Mouse (Mus musculus): ENCODE results near the gene Schip1. TPM values are rescaled to one million over a fixed set of nuclear protein-coding genes. Genes with fewer than 3 reads are reported as not detected.

Gene Schip1
- total RNA-seq, 2 experiments from 2014 or later: 143 to 167 TPM

DNA sequence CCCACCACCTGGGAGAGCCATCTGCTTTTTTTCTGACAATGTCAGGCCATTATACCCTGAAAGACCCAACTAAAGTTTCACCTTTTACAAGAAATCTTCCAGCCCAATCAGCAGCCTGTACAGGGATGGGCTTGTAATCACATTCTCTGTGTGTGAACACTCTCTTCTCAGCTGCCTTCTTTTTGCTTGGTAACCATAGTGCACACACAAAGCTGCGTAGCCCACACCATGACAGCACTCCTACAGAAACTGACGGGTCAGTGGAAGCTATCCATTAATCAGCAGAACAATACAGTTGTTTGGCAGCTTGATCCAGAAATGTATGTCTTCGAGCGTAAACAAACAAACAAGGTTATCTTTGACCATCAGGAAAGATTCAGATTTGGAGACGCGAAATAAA lies 205.6 kb downstream of the Schip1 start:
- no peak for DNase-seq

- no peak for DNase-seq
Observed at GRCm38 (mm10) chr3:68271457-68271856, 206.9 kb downstream of the Schip1 start.

- DNase-seq: no peak
Observed at GRCm38 (mm10) chr3:68271881-68272280, 207.3 kb downstream of the Schip1 start.

GRCm38 (mm10) chr3:68282844-68283594 lies 218.4 kb downstream of the Schip1 start:
- no peak for DNase-seq

DNA sequence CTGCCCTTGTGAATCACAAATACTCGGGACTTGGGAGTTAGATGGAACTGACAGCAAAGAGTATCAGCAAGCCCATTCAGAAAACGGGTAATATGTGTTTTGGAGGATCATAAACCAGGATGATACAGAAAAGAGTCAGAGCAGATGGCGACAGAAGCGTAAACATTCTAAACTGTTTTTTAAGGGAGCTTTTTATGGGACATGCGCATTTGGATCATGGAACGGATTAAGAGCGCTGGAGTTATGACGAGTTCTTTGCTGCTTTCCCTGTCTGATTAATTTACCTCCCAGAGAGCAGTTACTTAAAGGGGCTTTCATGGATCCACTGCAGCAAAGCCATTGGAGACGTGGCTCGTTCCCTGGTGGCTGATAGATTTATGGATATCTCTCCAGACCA lies 219.0 kb downstream of the Schip1 start:
- no peak for DNase-seq

DNA sequence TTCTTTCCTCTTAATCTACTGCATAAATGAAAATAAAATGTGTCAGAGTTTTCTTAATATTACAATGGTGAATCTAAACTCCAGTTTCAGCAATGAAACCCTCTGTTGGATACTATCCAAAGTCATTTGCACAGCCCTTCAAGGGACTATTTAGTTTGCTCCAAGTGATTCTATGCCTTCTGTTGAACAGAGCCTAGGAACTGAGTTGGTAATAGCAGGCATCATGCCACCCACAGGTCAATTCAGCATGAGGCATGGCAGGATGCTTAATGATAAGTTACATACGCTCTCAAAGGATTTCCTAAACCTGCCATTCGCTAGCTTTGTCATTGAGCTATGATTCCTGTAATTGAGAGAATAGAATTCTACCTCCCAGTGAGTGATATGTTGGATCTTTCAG lies 219.9 kb downstream of the Schip1 start:
- DNase-seq: no peak

GRCm38 (mm10) chr3:68296752-68297151 lies 232.2 kb downstream of the Schip1 start:
- DNase-seq: no peak

DNA sequence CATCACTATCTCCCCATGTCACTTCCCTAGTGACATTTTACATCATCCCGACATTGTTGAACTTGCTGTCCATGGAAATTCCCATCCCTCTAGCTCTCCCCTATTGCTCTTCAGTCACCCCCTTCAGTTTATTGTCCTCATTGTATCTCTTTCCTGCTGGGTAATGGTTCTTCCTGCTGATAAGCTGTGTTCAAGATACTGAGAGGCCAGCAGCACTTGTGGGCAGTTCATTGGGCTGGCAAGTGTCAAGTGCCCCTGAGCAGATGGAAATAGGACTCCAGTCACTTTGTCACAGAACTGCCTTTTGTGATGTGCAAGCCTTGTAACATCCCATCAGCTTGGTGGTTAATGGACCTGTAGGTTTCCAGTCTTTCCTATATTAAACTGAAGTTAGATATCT lies 241.0 kb downstream of the Schip1 start:
- DNase-seq: no peak

DNA sequence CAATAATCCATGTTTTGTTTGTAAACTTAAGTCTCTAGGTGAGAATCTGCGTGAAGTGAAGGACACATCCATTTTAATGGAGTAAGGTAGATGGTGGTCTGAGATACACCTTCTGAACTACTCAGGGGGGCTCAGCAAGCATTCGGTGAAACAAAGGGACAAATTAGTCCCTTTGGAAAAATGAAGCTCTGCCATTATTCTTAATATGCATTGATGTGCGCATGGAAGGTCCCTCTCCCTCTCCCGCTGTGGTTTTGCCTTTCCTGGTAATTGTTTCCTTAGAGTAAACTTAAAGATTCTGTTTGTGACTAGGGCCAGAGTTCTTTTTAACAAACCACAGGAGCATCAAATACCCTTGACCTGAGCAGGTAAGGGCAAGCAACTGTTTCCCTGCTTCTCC lies 242.1 kb downstream of the Schip1 start:
- no peak for DNase-seq

DNA sequence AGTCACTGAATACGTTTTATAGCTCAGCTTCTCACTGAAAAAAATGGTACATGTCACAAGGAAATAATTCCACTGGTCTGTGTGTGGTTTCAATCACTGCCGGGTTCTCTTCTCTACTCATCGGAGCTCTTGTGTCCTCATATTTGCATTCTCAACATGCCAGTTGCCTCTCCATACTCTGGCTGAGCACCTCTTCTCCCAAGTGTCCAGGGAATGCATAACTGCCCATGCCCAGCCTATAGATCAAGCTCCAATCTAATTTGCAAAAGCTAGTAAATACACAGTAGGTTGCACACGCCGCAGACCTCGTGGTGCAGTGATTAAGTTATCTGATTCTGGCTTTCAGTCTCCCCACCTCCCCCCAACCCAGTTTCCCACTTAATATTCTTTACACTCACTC lies 261.0 kb downstream of the Schip1 start:
- DNase-seq: no peak

GRCm38 (mm10) chr3:68332515-68332914 lies 267.9 kb downstream of the Schip1 start:
- no peak for DNase-seq

- DNase-seq: no peak
Observed at GRCm38 (mm10) chr3:68335501-68335900, 270.9 kb downstream of the Schip1 start.

- no peak for DNase-seq
Observed at GRCm38 (mm10) chr3:68350624-68351023, 286.0 kb downstream of the Schip1 start.

GRCm38 (mm10) chr3:68351461-68351860 lies 286.9 kb downstream of the Schip1 start:
- no peak for DNase-seq

DNA sequence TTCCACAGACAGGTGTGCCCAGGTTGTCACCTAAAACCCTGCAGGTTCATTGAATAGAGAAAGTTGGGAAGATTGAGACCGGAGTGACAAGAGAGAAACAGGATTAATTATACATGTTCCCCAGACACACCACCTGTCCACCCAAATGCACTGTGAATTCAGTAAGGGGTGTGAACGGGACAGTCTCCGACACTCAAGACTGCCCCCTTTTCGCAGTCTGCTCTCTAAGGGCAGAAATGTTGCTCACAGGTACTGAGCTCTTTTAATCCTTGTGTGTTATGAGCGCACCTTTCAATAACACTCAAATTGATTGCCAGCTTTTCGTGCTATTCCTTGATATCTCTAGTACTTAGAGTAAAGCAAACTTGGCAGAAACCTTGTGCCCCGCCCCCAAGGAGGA lies 288.4 kb downstream of the Schip1 start:
- DNase-seq: no peak

DNA sequence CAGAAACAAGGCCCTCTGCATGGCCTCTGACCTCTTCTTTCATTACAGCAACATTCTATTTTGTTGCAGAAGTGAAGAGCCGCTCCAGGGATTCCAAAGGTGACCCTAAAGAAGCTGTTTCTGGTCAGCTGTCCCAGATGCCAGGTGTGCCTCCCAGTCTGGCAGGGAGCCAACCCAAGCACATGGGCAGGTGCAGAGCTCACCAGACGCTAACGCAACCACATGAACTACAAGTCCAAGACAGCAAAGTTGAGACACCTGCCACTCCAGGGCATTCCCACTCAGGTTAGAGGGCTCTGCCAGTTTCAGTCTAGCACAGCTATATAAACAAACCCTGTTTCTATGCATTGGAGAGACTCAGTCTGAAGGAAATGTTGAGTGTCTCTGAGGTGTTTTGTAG lies 288.9 kb downstream of the Schip1 start:
- no peak for DNase-seq

GRCm38 (mm10) chr3:68356516-68356915 lies 291.9 kb downstream of the Schip1 start:
- DNase-seq: no peak

DNA sequence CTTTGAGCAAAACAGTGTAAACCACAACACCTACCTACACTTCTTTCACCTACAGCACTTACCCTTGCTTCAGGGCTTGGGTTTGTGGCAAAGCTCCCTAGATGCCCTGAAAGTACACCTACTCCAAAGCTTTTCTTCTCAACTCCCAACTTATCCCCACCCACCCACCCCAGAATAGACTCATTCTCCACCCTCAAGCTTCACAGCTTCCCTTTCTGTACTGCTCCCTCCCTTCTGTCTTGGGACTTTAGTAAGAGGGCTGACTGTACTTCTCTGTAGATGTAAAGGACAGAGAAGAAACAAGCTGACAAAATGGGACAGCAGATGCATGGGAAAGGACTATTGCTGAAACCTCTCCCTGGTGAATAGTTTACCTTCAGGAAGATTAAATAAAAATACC lies 303.4 kb downstream of the Schip1 start:
- no peak for DNase-seq

DNA sequence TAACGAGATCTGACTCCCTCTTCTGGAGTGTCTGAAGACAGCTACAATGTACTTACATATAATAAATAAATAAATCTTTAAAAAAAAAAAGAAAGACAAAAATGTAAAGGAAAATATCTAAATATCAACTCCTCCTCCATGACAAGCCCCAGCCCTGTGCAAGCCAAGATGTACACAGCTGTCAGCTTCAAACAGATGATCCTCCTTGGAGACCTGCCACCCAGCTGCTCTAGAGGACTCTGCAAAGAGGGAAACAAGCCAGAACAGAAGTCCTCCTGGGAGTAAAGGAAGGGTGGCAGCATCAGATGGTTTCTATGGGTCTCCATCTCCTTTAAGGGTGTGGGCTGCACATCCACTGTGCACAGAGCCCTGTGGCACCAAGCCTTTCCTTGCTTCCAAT lies 308.3 kb downstream of the Schip1 start:
- no peak for DNase-seq

DNA sequence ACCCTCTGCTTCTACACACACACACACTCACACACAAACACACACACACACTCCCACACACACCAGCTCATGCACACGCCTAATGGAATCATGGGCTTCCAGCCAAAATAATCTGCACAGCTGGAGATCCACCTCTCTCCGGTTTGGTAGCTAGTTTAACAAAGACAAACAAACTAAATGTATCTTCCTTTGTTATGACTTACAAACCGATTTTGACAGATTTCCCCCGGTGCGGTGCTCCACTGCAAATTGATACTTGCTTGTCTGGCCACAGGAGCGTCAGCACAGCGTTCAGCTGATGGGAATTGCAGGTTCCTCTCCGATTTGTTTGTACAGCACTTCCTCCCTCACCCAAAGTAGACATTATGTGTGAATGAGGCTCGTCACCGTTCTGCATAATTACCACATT lies 310.5 kb downstream of the Schip1 start:
- peak; percentile 7 to 20 for DNase-seq

DNA sequence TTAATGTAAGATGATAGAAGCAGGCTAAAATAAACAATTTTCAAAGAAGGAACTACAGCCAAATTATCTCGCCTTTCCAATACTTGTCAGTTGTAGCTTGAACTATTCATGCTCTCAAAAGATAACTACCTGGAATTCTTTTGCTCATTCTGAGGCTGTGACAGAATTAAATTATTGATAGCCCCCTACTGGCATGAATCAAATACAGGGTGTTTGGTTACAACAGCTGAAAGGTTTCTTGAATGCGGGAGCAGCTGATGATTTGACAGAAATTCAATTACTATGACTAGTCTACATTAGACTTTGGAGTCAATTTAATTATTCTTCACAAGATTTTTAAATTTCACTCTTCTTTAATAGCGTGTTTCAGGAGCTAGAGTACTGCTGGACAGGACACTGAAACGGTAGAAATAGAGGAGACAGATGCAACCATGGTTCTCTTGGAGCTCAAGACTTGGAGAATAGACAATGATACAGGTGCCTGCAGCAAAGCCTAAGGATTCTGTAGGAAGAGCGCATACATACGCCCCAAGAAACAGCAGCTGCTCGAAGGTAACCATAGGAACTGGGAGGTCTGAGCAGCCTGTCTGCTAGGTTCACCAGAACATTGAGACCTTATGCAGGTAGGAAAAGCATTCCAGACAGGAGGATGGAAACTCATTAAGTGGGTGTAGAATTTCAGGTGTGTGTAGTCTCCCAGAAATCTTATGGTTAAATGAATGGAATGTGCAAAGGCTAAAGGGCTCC lies 313.0 kb downstream of the Schip1 start:
- DNase-seq: no peak

- no peak for DNase-seq
Observed at GRCm38 (mm10) chr3:68378799-68379198, 314.2 kb downstream of the Schip1 start.

DNA sequence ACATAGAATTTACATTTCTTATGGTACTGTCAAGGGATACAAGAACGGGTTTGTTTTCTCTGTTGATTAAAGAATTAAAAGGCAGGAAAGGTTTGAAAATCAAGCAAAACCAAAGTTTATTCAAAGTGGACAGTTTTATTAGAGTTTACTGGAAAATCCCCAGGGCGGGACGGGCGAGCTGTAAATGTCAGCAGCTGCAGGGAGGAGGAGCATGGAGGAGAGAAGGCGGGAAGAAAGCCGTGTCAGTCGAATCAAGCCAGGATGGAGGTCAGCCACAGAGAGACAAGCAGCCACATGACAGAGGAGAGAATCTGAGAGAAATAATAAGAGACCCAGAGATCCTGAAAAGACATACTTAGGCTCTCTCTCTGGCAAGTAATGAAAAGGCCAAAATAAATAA lies 314.6 kb downstream of the Schip1 start:
- no peak for DNase-seq

GRCm38 (mm10) chr3:68383672-68384071 lies 319.1 kb downstream of the Schip1 start:
- DNase-seq: no peak

Data from heart, adult 18-20 months (tissue).